Mouse (Mus musculus): ENCODE measurements around the gene Pld6. TPM values are rescaled to one million over a fixed set of nuclear protein-coding genes. Genes with fewer than 3 reads are reported as not detected.

Pld6 gene
- polyA plus RNA-seq, 1 experiment from 2014 or later: 3.9 TPM

DNA sequence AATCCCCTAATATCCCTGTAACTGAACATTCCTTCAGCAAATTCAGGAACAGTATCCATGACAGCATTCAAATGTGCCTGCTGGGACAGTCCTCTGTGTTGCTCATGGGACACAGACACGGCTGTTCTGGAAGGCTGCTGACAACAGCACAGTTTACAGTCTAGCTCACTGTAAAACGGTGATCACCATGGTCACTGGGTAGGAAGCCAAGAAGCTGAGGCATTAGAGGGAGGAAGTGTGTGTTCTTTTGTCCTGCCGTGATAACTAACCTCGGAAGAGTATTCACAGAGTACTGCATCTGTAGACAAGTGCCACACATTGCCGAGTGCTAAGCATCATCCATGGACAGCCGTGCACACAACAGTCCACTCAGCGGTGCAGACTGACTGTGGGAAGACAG is 16.7 kb downstream of the Pld6 start:
- Histone ChIP-seq H3K9ac (no peak overlapping the region), H3K4me3 (no peak overlapping the region), H3K27me3 (replicated peaks) (no peaks in the 10 kb centered on the region), H3K4me2 (no peak overlapping the region), H3K4me1 (replicated peaks) (peaks cover 16% of the 10 kb centered on the region), H3K9me3 (replicated peaks) (no peaks in the 10 kb centered on the region), H3K27ac (ENCODE audit: poor library complexity, severe bottlenecking) (no peak overlapping the region), H3K36me3 (peaks cover 94% of the 10 kb centered on the region)
- 69% methylated on average over 7 of the region's 7 CpGs for WGBS
- ATAC-seq (ENCODE audit: insufficient number of reproducible peaks, low FRiP score): no peak

DNA sequence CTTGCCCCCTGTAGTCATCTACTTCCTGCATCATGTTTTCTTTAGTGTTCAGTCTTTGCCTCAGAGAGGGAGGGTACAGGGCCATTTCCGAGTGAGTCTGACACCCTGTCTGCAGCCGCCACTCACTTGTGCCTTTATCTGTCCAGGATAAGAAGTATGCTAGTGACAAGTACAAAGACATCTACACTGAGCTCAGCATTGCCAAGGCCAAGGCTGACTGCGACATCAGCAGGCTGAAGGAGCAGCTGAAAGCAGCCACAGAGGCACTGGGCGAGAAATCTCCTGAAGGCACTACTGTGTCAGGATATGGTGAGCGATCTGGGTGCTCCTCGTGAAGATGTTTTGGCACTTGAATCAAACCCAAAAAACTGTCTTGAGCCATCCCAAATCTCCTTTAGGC is 17.7 kb downstream of the Pld6 start:
- H3K27ac ChIP-seq (ENCODE audit: poor library complexity, severe bottlenecking): peak overlapping the region; percentile 22
- H3K9me3 ChIP-seq (replicated peaks): no peaks in the 10 kb centered on the region
- 29% methylated on average over 6 of the region's 6 CpGs for WGBS
- peaks cover 16% of the 10 kb centered on the region for H3K4me1 ChIP-seq (replicated peaks)
- H3K27me3 ChIP-seq (replicated peaks): no peaks in the 10 kb centered on the region
- peak; percentile 49 for ATAC-seq (ENCODE audit: insufficient number of reproducible peaks, low FRiP score)
- H3K9ac ChIP-seq: no peak overlapping the region
- no peak overlapping the region for H3K4me3 ChIP-seq
- no peak overlapping the region for H3K4me2 ChIP-seq
- peaks cover 95% of the 10 kb centered on the region for H3K36me3 ChIP-seq

DNA sequence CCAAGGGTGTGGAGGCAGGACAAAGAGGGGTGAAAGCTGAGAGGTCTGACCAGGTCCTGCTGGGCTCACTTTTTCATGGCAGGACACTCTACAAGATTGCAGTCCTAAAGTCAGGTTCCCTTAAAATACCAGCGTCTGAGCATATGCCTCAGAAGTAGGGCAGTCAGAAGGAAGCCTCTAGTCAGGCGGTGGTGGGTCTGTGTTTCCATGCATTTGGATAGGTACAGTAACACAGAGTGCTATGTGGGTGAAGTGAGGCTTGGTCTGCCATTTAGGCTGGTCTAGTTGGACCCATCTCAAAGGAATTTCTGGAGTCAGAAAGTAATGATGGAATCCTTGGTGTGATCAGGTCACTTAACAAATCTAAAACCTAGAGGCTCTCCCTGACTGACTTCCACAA is 18.1 kb downstream of the Pld6 start:
- Histone ChIP-seq H3K27me3 (replicated peaks) (no peaks in the 10 kb centered on the region), H3K9me3 (replicated peaks) (no peaks in the 10 kb centered on the region), H3K9ac (no peak overlapping the region), H3K4me1 (replicated peaks) (peaks cover 16% of the 10 kb centered on the region), H3K4me3 (no peak overlapping the region), H3K4me2 (no peak overlapping the region), H3K36me3 (peaks cover 95% of the 10 kb centered on the region), H3K27ac (ENCODE audit: poor library complexity, severe bottlenecking) (peak overlapping the region; percentile 22)
- 84% methylated on average over 2 of the region's 2 CpGs for WGBS
- 0 out of 2 replicates have a peak, but pooled peaks have one; percentile 13 for ATAC-seq (ENCODE audit: insufficient number of reproducible peaks, low FRiP score)

DNA sequence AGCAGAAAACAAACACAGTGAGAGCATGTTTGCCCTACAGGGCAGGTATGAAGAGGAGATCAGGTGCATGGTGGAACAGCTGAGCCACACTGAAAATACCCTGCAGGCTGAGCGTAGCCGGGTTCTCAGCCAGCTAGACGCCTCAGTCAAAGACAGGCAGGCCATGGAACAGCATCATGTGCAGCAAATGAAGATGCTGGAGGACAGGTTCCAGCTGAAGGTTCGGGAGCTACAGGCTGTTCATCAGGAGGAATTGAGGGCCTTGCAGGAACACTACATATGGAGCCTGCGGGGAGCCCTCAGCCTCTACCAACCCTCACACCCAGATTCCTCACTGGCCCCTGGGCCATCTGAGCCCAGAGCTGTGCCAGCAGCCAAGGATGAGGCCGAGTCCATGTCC is 26.6 kb downstream of the Pld6 start:
- no peak overlapping the region for H3K9ac ChIP-seq
- peaks cover 90% of the 10 kb centered on the region for H3K36me3 ChIP-seq
- H3K4me1 ChIP-seq (replicated peaks): peaks cover 26% of the 10 kb centered on the region
- no peak overlapping the region for H3K4me3 ChIP-seq
- H3K27me3 ChIP-seq (replicated peaks): no peaks in the 10 kb centered on the region
- H3K9me3 ChIP-seq (replicated peaks): no peaks in the 10 kb centered on the region
- H3K27ac ChIP-seq (ENCODE audit: poor library complexity, severe bottlenecking): no peak overlapping the region
- H3K4me2 ChIP-seq: no peak overlapping the region
- 90% methylated on average over 6 of the region's 6 CpGs for WGBS
- ATAC-seq (ENCODE audit: insufficient number of reproducible peaks, low FRiP score): no peak

DNA sequence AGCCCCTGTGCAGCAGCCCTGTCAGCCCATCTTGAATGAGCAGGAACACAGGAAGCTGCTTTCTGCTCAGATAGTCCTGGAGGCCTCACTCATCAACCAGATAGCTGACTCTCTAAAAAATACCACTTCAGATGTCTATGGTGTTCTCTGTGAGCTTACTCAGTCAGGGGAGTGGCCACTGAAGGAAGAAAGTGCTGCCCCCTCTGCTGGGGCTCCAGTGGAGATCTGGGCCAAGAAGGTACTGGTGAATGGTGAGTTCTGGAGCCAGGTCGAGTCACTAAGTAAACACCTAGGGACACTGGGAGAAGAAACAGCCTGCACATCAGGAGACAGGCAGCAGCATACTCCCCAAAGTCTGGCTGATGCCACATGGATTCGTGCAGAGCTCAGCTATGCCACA is 27.8 kb downstream of the Pld6 start:
- ATAC-seq (ENCODE audit: insufficient number of reproducible peaks, low FRiP score): peak; percentile 10; the same call in 1 of the 2 replicates
- H3K9ac ChIP-seq: 0 out of 2 replicates have a peak overlapping the region, but pooled peaks have one; percentile 4
- peak overlapping the region; percentile 72 for H3K27ac ChIP-seq (ENCODE audit: poor library complexity, severe bottlenecking)
- peaks cover 91% of the 10 kb centered on the region for H3K36me3 ChIP-seq
- H3K4me1 ChIP-seq (replicated peaks): peaks cover 26% of the 10 kb centered on the region
- WGBS: 88% methylated on average over 2 of the region's 2 CpGs
- H3K9me3 ChIP-seq (replicated peaks): no peaks in the 10 kb centered on the region
- H3K4me2 ChIP-seq: 0 out of 2 replicates have a peak overlapping the region, but pooled peaks have one; percentile 17
- no peaks in the 10 kb centered on the region for H3K27me3 ChIP-seq (replicated peaks)
- H3K4me3 ChIP-seq: no peak overlapping the region

DNA sequence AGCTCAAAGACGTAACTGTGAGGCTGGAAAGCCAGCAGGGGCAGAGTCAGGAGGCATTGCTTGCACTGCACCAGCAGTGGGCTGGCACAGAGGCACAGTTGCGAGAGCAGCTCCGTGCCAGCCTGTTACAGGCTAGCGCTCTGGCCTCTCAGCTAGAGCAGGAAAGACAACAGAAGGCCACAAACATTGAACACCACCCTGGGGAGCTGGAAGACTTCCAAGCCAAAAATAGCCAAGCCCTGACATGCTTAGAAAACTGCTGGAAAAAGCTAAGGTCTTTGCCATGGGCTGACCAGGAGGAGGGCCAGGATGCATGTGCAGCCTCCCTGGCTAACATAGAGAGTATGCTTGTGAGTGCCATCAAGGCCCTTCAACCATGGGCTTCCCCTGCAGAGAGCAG is 28.3 kb downstream of the Pld6 start:
- Histone ChIP-seq H3K9me3 (replicated peaks) (no peaks in the 10 kb centered on the region), H3K4me1 (replicated peaks) (peaks cover 26% of the 10 kb centered on the region), H3K9ac (peak overlapping the region; percentile 29; the same call in 1 of the 2 replicates), H3K27ac (ENCODE audit: poor library complexity, severe bottlenecking) (peak overlapping the region; percentile 72), H3K4me3 (no peak overlapping the region), H3K4me2 (0 out of 2 replicates have a peak overlapping the region, but pooled peaks have one; percentile 17), H3K36me3 (peaks cover 90% of the 10 kb centered on the region), H3K27me3 (replicated peaks) (no peaks in the 10 kb centered on the region)
- 38% methylated on average over 4 of the region's 4 CpGs for WGBS
- ATAC-seq (ENCODE audit: insufficient number of reproducible peaks, low FRiP score): peak; percentile 45; the same call in 1 of the 2 replicates

DNA sequence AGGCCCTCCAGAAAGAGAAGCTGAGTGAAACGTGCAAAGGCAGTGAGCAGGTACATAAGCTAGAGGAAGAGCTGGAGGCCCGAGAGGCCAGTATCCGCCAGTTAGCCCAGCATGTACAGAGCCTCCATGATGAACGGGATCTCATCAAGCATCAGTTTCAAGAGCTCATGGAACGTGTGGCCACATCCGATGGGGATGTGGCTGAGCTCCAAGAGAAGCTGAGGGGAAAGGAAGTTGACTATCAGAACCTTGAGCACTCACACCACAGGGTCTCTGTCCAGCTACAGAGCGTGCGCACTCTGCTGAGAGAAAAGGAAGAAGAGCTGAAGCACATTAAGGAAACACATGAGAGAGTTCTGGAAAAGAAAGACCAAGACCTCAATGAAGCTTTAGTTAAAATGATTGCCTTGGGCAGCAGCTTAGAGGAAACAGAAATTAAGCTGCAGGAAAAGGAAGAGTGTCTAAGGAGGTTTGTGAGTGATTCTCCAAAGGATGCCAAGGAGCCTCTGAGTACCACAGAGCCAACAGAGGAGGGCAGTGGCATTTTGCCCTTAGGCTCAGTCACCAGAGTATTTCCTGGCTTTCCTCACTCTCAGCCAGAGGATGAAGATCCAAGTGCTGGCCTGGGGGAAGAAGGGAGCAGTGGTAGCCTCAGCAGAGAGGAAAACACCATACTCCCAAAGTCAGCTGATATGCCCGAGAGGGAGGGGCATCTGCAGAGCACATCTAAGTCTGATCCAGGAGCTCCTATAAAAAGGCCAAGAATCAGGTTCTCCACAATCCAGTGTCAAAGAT is 29.1 kb downstream of the Pld6 start:
- Histone ChIP-seq H3K4me3 (no peak overlapping the region), H3K27ac (ENCODE audit: poor library complexity, severe bottlenecking) (peak overlapping the region; percentile 72), H3K9me3 (replicated peaks) (no peaks in the 10 kb centered on the region), H3K27me3 (replicated peaks) (no peaks in the 10 kb centered on the region), H3K4me2 (no peak overlapping the region), H3K36me3 (peaks cover 89% of the 10 kb centered on the region), H3K4me1 (replicated peaks) (peaks cover 26% of the 10 kb centered on the region), H3K9ac (0 out of 2 replicates have a peak overlapping the region, but pooled peaks have one; percentile 25)
- ATAC-seq (ENCODE audit: insufficient number of reproducible peaks, low FRiP score): 0 out of 2 replicates have a peak, but pooled peaks have one; percentile 4
- 73% methylated on average over 9 of the region's 9 CpGs for WGBS

DNA sequence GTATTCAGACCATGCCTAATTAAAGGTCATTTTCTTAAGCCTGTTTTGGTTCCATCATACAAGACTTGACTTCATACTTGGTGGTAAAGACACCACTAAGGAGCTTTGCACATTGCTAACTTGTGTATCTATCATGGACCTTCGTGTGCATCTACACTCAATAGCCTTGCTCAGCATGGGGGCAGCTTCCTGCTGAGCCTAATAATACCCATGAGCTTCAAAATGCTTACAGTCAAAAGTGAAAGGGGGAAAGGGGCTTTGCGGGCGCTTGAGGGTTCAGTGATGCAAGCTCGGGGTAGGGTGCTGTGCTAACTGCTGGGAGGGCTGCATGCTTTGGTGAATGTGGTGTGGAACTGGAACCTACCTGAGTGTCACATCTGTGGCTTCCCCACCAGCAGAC is 31.1 kb downstream of the Pld6 start:
- no peak overlapping the region for H3K4me3 ChIP-seq
- ATAC-seq (ENCODE audit: insufficient number of reproducible peaks, low FRiP score): no peak

DNA sequence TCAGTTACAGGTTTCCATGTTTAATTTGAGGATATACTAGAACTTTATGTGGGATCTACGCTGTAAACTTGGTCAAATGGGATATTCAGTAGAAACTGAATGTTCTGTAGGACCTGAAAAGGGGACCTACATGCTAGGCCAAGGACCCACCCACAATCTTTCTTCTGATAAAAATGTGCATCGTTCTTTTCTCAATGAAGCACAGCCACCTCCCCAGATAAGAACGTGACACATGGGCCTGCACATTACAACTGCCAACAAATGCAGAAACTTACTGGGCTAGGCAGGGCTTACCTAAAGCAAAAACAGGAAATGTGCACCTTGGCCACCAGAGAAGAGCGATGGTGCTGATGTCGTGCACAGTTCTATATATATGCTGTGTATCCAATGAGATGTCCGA is 32.9 kb downstream of the Pld6 start:
- no peak overlapping the region for H3K4me3 ChIP-seq
- 83% methylated on average over 6 of the region's 6 CpGs for WGBS

More for the DNA sequence above, 31.1 kb downstream of the Pld6 start:
- Histone ChIP-seq H3K27ac (ENCODE audit: poor library complexity, severe bottlenecking) (no peak overlapping the region), H3K36me3 (peaks cover 94% of the 10 kb centered on the region), H3K9ac (no peak overlapping the region), H3K4me2 (no peak overlapping the region), H3K4me1 (replicated peaks) (peaks cover 26% of the 10 kb centered on the region), H3K9me3 (replicated peaks) (no peaks in the 10 kb centered on the region), H3K27me3 (replicated peaks) (no peaks in the 10 kb centered on the region)
- 91% methylated on average over 4 of the region's 4 CpGs for WGBS

DNA sequence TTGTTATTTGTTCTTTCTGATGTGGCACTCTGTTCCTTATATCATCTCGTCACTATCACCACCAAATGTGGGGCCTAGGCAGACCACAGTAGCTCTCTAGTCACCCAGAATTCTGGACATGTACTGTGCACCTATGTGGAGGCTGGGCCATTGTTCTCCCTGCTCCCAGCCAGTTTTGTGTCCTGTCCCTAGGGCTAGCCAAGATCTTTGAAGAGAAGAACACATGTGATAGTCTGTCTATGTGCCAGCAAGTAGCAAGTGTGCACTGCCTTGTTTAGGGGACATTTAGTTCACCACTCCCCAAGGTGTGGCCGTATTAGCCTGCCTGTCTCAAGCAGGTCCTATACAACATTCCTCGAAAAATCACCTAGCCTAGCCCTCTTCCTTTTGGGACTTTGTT is 38.4 kb downstream of the Pld6 start:
- Histone ChIP-seq H3K27ac (ENCODE audit: poor library complexity, severe bottlenecking) (no peak overlapping the region), H3K27me3 (replicated peaks) (no peaks in the 10 kb centered on the region), H3K9ac (no peak overlapping the region), H3K4me2 (no peak overlapping the region), H3K4me3 (no peak overlapping the region), H3K9me3 (replicated peaks) (no peaks in the 10 kb centered on the region), H3K4me1 (replicated peaks) (no peaks in the 10 kb centered on the region), H3K36me3 (peaks cover 77% of the 10 kb centered on the region)
- WGBS: 92% methylated on average over 3 of the region's 3 CpGs
- ATAC-seq (ENCODE audit: insufficient number of reproducible peaks, low FRiP score): no peak

More for the DNA sequence above, 32.9 kb downstream of the Pld6 start:
- H3K9me3 ChIP-seq (replicated peaks): no peaks in the 10 kb centered on the region
- no peaks in the 10 kb centered on the region for H3K27me3 ChIP-seq (replicated peaks)
- ATAC-seq (ENCODE audit: insufficient number of reproducible peaks, low FRiP score): no peak
- H3K4me1 ChIP-seq (replicated peaks): peaks cover 19% of the 10 kb centered on the region
- no peak overlapping the region for H3K4me2 ChIP-seq
- H3K9ac ChIP-seq: no peak overlapping the region
- peaks cover 94% of the 10 kb centered on the region for H3K36me3 ChIP-seq
- H3K27ac ChIP-seq (ENCODE audit: poor library complexity, severe bottlenecking): no peak overlapping the region

DNA sequence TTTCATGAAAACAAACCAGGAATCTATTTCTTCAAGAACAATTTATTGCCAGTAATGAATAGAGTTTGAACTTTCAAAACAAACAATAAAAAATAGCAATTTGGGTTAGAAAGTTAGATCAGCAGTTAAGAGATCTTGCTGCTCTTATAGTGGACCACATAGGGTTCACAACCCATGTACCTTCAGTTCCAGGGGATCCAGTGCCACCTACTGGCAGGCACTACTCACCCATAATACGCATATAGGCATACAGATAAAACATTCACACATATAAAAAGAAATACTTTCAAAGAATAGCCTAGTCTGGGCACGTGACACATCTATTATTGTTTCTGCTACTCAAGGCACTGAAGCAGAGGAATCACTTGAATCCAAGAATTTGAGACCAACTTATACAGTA is 40.8 kb downstream of the Pld6 start:
- Histone ChIP-seq H3K9me3 (replicated peaks) (no peaks in the 10 kb centered on the region), H3K4me1 (replicated peaks) (no peaks in the 10 kb centered on the region), H3K9ac (no peak overlapping the region), H3K4me2 (no peak overlapping the region), H3K27me3 (replicated peaks) (no peaks in the 10 kb centered on the region), H3K36me3 (peaks cover 79% of the 10 kb centered on the region), H3K4me3 (no peak overlapping the region), H3K27ac (ENCODE audit: poor library complexity, severe bottlenecking) (no peak overlapping the region)
- WGBS: 84% methylated on average over 2 of the region's 2 CpGs
- ATAC-seq (ENCODE audit: insufficient number of reproducible peaks, low FRiP score): no peak

Measured in heart, embryonic 12.5 days (tissue).